Mouse (Mus musculus) myocyte (in vitro differentiated cells): ENCODE measurements around the gene Kcna5. TPM values are rescaled to one million over a fixed set of nuclear protein-coding genes. Genes with fewer than 3 reads are reported as not detected.

Experiments used
- H3K27me3 ChIP-seq: one replicate; pipeline ENCODE4 v1.6.1; 2011; ENCODE audit not compliant: control insufficient read depth, insufficient read depth, insufficient read length
- H3K36me3 ChIP-seq: one replicate; pipeline ENCODE4 v1.6.1; 2011; ENCODE audit not compliant: control insufficient read depth, insufficient read depth
- H3K4me2 ChIP-seq: one replicate; pipeline ENCODE4 v1.6.1; 2011; ENCODE audit warnings: low read depth, control low read depth
- H3K4me3 ChIP-seq: one replicate; pipeline ENCODE4 v1.5.1; 2011; ENCODE audit warnings: mild to moderate bottlenecking, control low read depth, moderate library complexity
- H3K79me2 ChIP-seq: one replicate; pipeline ENCODE4 v1.6.1; 2011; ENCODE audit not compliant: control insufficient read depth, insufficient read depth
- H3ac ChIP-seq: one replicate; pipeline ENCODE4 v1.6.1; 2011; ENCODE audit not compliant: control insufficient read depth, insufficient read length
- CEBPB ChIP-seq: IDR thresholded peaks from 2 replicates; pipeline ENCODE4 v1.6.1; 2011; ENCODE audit warnings: mild to moderate bottlenecking, moderate library complexity; ENCODE audit not compliant: poor library complexity, insufficient read depth, severe bottlenecking
- E2F4 ChIP-seq: IDR thresholded peaks from one replicate; pipeline ENCODE4 v1.6.1; 2011; ENCODE audit warnings: mild to moderate bottlenecking, control low read depth, moderate library complexity; ENCODE audit not compliant: insufficient read depth
- MAX ChIP-seq: IDR thresholded peaks from one replicate; pipeline ENCODE4 v1.6.1; 2011; ENCODE audit warnings: low read depth, mild to moderate bottlenecking, control low read depth
- MYOD1 ChIP-seq, 3 experiments: IDR thresholded peaks; one replicate each; pipeline ENCODE4 v1.6.1; 2011; ENCODE audit warnings: control low read depth in 2 of 3, low read depth in 2 of 3, mild to moderate bottlenecking in 2 of 3, moderate library complexity in 1 of 3; ENCODE audit not compliant: insufficient read length in 2 of 3, control insufficient read depth in 1 of 3
- MYOG ChIP-seq, 3 experiments: IDR thresholded peaks; one replicate each; pipeline ENCODE4 v1.6.1; 2011; ENCODE audit warnings: control low read depth in 2 of 3, low read depth in 2 of 3, mild to moderate bottlenecking in 2 of 3; ENCODE audit not compliant: insufficient read length in 2 of 3, control insufficient read depth in 1 of 3, insufficient read depth in 1 of 3
- POLR2A ChIP-seq: IDR thresholded peaks from one replicate; pipeline ENCODE4 v1.6.1; 2011; ENCODE audit warnings: low read depth, mild to moderate bottlenecking, control low read depth, moderate library complexity; ENCODE audit not compliant: insufficient read length
- POLR2AphosphoS2 ChIP-seq: IDR thresholded peaks from one replicate; pipeline ENCODE4 v1.6.1; 2011; ENCODE audit warnings: low read depth, control low read depth; ENCODE audit not compliant: insufficient read length
- REST ChIP-seq: IDR thresholded peaks from one replicate; pipeline ENCODE4 v1.6.1; 2011; ENCODE audit warnings: mild to moderate bottlenecking, control low read depth, moderate library complexity; ENCODE audit not compliant: insufficient read depth, insufficient read length
- SRF ChIP-seq: IDR thresholded peaks from one replicate; pipeline ENCODE4 v1.6.1; 2011; ENCODE audit warnings: low read depth; ENCODE audit not compliant: control insufficient read depth, insufficient read length
- TCF12 ChIP-seq: IDR thresholded peaks from one replicate; pipeline ENCODE4 v1.6.1; 2011; ENCODE audit warnings: mild to moderate bottlenecking, control low read depth; ENCODE audit not compliant: poor library complexity, insufficient read depth, severe bottlenecking
- TCF3 ChIP-seq: IDR thresholded peaks from one replicate; pipeline ENCODE4 v1.6.1; 2011; ENCODE audit warnings: low read depth, control low read depth; ENCODE audit not compliant: insufficient read length
- USF1 ChIP-seq: IDR thresholded peaks from one replicate; pipeline ENCODE4 v1.6.1; 2011; ENCODE audit warnings: low read depth, mild to moderate bottlenecking, control low read depth, moderate library complexity
- polyA plus RNA-seq: library from polyadenylated mRNA; unstranded; fragments of >200 nt; fragmentation: generic; extraction: Trizol; gene quantifications from one replicate; pipeline ENCODE4 v1.2.1, GENCODE M21; 2012; ENCODE audit warnings: missing spikeins

Kcna5 gene
- polyA plus RNA-seq, 1 experiment = not detected

GRCm38 (mm10) chr6:126560036-126560435, 24.8 kb upstream of the Kcna5 start:
- no peak overlapping the region for H3K4me3 ChIP-seq
- no peak for TF ChIP-seq SRF
- no peak for TF ChIP-seq MYOD1 (IDR thresholded peaks at IDR 0.05; ENCODE audit: control insufficient read depth in 1 of 3, insufficient read length in 2 of 3, low read depth in 2 of 3)
- no peak for TF ChIP-seq MYOG (IDR thresholded peaks at IDR 0.05; ENCODE audit: control insufficient read depth in 1 of 3, insufficient read depth in 1 of 3, insufficient read length in 2 of 3, low read depth in 2 of 3)
- TF ChIP-seq POLR2A = no peak
- no peak overlapping the region for H3K4me2 ChIP-seq
- H3ac ChIP-seq = no peak overlapping the region
- H3K79me2 ChIP-seq = no peaks in the 10 kb centered on the region
- H3K27me3 ChIP-seq = peaks cover 32% of the 10 kb centered on the region
- H3K36me3 ChIP-seq = no peaks in the 10 kb centered on the region

- TF ChIP-seq POLR2A (no peak), POLR2AphosphoS2 (no peak), E2F4 (no peak), SRF (no peak), CEBPB (no peak), REST (no peak), MAX (no peak)
- Histone ChIP-seq H3K36me3 (no peaks in the 10 kb centered on the region), H3K4me3 (no peak overlapping the region), H3K27me3 (peaks cover 47% of the 10 kb centered on the region), H3K4me2 (no peak overlapping the region), H3ac (no peak overlapping the region), H3K79me2 (no peaks in the 10 kb centered on the region)
Measured at GRCm38 (mm10) chr6:126558276-126558675, 23.1 kb upstream of the Kcna5 start.

GRCm38 (mm10) chr6:126553812-126554211, 18.6 kb upstream of the Kcna5 start:
- Histone ChIP-seq H3K79me2 (no peaks in the 10 kb centered on the region), H3ac (no peak overlapping the region), H3K36me3 (no peaks in the 10 kb centered on the region), H3K4me3 (no peak overlapping the region), H3K27me3 (peaks cover 43% of the 10 kb centered on the region), H3K4me2 (no peak overlapping the region)
- no peak for TF ChIP-seq MYOD1 (IDR thresholded peaks at IDR 0.05; ENCODE audit: control insufficient read depth in 1 of 3, insufficient read length in 2 of 3, low read depth in 2 of 3)
- no peak for TF ChIP-seq MAX
- no peak for TF ChIP-seq POLR2AphosphoS2
- TF ChIP-seq E2F4 = no peak
- no peak for TF ChIP-seq POLR2A
- TF ChIP-seq SRF = no peak
- no peak for TF ChIP-seq TCF12
- no peak for TF ChIP-seq USF1
- TF ChIP-seq MYOG (IDR thresholded peaks at IDR 0.05; ENCODE audit: control insufficient read depth in 1 of 3, insufficient read depth in 1 of 3, insufficient read length in 2 of 3, low read depth in 2 of 3) = no peak
- TF ChIP-seq CEBPB = no peak
- TF ChIP-seq TCF3 = no peak
- TF ChIP-seq REST = no peak

- H3K4me3 ChIP-seq = no peak overlapping the region
- H3K4me2 ChIP-seq = no peak overlapping the region
- no peak overlapping the region for H3ac ChIP-seq
- no peaks in the 10 kb centered on the region for H3K36me3 ChIP-seq
- H3K27me3 ChIP-seq = peaks cover 47% of the 10 kb centered on the region
- TF ChIP-seq CEBPB = no peak
- no peak for TF ChIP-seq MYOD1 (IDR thresholded peaks at IDR 0.05; ENCODE audit: control insufficient read depth in 1 of 3, insufficient read length in 2 of 3, low read depth in 2 of 3)
- TF ChIP-seq MYOG (IDR thresholded peaks at IDR 0.05; ENCODE audit: control insufficient read depth in 1 of 3, insufficient read depth in 1 of 3, insufficient read length in 2 of 3, low read depth in 2 of 3) = no peak
- TF ChIP-seq REST = no peak
- TF ChIP-seq POLR2AphosphoS2 = no peak
- no peak for TF ChIP-seq MAX
- TF ChIP-seq TCF12 = no peak
- no peak for TF ChIP-seq POLR2A
- no peak for TF ChIP-seq USF1
- TF ChIP-seq SRF = no peak
- no peak for TF ChIP-seq TCF3
- TF ChIP-seq E2F4 = no peak
- no peaks in the 10 kb centered on the region for H3K79me2 ChIP-seq
Measured at GRCm38 (mm10) chr6:126551862-126552395, 16.7 kb upstream of the Kcna5 start.
